Mouse (Mus musculus): ENCODE results near the gene Iqschfp.

Iqschfp gene

DNA sequence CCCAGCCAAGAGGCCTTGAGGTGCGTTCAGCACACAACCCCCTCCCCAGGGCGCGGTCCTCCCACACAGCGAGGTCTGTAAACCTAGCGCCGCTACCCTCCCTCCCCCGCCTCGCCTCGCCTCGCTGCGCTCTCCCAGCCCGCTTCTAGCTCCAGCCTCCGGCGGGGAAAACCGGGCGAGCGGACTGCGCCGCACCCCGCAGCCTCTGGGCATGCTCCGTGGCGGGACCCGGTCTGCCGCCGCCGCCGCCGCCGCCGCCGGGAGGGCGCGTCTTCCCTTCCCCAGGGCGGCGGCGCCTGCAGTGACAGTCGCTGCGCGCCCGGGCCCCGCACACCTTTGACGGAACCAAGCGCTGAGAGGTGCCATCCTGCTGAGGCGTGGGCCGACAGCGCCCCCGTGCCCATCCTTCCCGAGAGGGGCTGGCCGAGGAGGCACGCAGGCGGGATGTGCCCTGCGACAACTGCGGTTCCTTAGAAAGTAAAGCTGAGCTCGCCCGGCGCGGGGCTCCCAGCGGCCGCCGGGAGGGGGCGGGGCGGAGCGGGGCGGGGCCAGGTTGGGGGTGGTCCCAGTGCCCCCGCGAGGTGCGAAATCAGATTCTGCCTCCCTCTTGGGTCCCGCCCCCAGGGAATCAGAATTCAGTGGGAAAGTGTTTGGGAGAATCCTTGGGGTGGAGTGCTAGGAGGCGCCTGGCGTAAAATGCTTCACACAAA, 601.7 kb downstream of the Iqschfp start:
- no peak for DNase-seq (ENCODE audit: low spot score)

DNA sequence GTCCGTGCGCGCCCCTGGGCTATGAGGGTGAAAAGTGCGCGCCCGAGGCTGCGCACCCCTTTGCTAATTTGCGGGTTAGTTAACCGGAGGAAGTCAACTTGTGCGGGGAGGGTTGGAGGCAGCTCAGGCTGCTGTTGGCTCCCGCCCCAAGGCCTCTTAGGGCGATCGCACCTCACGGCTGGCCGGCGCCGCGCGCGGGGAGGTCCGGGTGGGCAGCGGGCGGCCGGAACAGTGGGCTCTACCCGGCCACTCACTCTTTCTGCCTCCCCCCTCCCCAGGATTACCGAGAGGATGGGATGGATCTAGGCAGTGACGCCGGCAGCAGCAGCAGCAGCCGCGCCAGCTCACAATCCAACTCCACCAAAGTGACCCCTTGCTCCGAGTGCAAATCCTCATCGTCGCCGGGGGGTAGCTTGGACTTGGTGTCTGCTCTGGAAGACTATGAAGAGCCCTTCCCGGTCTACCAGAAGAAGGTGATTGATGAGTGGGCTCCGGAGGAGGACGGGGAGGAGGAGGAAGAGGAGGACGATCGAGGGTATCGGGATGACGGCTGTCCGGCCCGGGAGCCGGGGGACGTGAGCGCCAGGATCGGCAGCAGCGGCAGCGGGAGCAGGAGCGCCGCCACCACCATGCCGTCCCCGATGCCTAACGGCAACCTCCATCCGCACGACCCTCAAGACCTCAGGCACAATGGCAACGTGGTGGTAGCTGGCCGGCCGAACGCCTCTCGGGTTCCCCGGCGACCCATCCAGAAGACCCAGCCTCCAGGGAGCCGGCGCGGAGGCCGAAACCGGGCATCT, 602.5 kb downstream of the Iqschfp start:
- no peak for DNase-seq (ENCODE audit: low spot score)

DNA sequence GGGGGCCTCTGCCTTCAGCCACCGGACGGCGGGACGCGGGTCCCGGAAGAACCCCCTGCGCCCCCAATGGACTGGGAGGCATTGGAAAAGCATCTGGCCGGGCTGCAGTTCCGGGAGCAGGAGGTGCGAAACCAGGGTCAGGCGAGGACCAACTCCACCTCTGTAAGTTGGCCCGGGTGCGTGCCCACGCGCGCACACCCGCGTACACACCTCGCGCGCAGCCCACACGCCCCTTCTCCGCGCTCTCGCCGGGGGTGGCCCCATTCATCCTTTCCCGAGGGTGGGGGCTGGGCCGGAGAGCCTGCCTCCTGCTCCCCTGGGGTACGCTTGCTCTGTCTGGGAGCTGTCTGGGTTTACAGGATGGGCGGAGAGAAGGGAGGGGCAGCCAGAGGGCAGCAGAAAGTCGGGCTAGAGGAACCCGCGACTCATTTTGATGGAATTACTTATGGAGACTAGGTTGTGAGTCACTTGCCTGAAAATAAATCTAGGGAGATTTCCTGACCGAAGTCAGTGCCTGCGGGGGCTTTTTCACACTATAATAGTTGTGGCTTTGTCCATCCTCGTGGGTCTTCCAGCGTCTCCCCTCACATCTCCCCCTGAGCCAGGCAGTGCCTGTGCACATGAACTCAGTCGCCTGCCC, 603.2 kb downstream of the Iqschfp start:
- no peak for DNase-seq (ENCODE audit: low spot score)

DNA sequence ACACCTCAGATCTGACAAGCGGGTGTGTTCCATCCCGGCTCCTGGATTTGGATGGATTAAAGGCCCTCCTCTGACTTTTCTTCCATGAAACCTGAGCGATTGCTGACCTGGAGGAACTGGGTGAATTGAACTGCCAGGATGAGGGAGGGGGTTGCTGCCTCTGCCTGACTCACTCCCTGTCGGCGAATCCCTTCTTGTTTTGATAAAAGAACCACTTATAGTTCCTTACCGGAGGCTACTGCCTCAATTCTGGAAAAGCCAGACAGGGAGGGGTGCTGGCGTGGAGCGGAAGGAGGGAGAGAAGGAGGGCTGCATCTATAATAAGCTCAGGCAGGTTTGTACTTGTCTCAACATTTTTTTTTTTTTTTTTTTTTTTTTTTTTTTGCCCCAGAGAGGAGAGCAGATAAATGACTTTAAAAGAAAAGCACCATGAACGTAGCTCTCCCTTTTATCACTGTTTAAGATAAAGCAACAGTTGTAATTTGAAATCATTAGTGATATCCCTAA, 603.8 kb downstream of the Iqschfp start:
- no peak for DNase-seq (ENCODE audit: low spot score)

DNA sequence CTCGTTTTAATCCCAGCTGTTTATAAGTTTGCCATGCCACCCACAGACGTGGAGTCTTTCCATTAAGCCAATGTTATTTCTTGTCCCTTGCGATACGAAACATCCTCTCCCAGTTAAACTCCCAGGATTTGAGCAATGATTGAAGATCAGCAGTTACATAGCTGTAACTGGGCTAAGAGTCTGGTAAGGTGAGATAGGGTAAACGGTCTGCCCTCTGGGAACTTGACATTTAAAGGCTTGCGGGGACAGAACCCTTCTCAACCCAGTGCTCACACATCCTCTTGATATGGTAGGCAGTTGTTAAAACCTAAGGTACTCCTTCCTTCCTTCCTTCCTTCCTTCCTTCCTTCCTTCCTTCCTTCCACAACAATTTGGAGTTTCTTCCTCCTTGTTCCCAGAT, 604.5 kb downstream of the Iqschfp start:
- DNase-seq (ENCODE audit: low spot score), result no peak

DNA sequence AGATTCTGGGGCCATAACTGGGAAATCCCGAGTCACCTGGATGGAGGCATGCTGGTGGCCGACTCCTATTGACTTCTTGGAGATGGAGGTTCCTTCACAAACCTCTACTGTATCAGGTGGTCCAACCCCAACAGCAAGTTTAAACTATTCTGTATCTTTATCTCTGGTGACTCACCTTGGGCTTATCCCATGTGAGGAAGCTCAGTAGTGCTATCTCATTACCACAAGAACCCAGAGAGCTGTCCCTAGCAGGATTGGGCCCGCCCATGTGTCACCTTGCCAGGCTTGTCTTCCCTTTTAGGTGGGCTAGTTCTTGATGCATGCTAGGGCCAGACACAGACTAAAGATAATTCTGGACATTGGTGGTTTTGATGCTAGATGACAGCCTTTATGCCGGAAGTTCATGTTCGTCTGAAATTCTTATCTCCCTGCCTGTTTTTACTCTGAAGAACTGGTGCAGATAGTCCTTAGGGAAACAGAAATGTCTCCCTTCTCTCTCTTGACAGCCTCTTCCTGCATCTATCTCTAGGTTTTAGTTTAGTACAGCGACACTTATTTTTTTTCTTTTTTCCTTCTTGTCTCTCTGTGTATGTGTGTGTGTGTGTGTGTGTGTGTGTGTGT, 607.6 kb downstream of the Iqschfp start:
- peak; percentile 55 for DNase-seq (ENCODE audit: low spot score)

DNA sequence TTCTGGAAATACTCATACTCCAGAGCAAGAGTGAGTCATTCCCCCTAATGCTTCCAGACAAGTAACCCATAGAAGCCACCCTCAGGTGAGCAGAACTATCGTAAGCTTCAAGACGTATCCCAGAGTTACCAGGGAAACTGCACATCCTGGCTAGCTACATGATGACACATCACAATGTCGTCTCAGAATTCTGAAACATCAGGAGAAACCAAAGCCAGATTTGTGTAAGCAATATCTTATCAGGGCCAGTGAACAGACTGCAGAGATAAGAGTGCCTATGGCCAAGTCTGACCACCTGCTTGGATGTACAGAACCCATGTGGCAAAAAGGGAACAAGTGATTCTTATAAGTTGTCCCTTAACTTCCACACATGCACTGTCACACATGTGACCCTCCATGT, 612.8 kb downstream of the Iqschfp start:
- DNase-seq (ENCODE audit: low spot score), result no peak

DNA sequence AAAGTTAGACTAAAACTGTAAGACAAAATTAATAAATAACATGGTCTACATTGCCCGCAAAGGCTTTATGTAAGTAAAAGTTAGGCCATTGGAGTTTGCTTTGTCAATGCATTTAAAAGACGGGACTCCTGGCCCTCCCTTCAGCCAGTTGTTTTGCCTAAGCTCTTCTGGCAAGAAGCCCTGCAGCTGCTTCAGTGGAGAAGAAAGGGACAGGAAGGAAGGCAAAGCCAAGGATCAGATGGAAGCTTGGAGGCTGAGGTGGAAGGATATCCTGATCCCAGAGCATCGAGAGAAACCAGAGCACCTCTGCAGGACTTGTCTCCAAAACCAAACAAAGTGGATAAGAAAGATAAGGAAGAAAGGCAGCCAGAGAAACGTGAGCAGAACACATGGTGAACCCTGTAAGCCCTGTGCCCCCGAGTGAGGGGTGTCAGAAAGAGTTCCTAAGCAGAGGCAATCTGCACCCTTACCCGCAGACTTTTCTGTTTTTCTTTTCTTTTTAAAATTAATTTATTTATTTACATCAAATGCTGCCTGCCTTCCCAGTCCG, 614.8 kb downstream of the Iqschfp start:
- DNase-seq (ENCODE audit: low spot score), result no peak

DNA sequence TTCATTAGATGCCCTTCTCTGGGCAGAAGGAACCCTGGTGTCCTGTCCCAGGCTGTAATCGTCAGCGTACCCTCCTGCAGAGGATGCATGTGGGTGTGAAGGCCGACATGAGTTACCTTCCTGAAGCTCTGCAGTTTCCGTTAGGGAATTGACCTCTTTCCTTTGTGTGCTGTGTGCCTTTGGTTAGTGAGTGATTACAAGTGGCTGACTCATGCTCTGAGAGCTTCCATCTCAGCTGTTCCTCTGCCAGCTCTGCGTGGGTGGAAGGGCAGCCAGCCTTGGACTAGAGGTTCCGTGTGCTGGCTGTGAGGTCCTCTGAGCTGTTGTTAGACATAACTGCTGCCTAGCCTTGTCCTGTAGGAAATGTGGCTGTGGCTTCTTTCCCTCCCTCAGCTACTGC, 616.6 kb downstream of the Iqschfp start:
- DNase-seq (ENCODE audit: low spot score), result peak; percentile 43

DNA sequence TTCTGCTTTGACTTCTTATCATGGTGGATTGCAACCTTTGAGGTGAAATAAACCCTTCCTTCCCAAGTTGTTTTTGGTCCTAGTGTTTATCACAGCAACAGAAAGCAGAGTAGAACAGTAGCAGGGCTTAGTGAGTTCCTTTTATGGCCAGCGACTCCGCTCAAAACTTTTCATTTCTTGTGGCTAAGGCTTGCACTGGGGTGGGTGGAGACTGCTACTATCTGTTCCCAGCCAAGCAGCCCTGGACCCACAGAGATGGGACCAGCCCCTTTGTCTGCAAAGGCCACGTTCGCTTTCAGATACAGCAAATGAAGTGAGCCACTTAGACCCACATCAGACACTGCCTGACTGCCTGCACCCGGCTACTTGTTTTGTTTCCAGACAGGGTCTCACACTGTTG, 618.8 kb downstream of the Iqschfp start:
- peak; percentile 63 for DNase-seq (ENCODE audit: low spot score)

DNA sequence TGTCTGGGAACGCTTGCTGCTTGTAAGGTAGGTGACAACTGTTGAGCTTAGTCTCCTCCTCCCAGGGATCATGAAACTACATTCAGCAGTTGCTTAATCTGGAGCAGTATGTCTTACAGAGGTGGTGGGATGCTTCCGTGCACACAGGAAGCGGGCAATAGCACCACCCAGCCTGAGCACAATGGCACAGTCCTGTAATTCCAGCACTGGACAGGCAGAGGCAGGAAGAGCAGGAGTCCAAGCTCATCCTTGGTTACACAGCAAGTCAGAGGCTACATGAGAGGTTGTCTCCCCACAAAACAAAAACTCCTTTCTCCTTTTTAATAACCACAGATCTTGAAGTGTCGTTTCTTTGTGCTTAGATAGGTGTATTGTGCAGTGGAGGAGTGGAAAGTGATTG, 619.7 kb downstream of the Iqschfp start:
- no peak for DNase-seq (ENCODE audit: low spot score)

DNA sequence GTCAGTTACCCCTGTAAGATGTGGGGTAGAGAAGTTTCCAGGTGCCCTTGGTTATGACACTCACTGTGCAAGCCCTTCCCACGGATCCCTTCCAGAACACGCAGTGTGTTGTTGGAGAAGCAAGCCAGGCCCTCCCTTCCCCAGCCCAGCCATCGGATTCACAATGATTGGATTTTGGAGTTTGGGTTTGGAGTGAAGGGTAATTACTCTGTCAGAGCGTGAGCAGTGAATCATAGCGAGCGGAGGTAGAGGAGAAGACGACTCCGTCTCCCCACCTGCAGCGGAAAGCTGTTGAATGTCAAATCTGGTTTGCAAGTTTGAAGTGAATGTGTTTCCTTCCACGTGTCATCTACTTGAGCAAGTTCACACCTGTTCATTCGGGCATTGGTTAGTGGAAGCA, 620.3 kb downstream of the Iqschfp start:
- no peak for DNase-seq (ENCODE audit: low spot score)

DNA sequence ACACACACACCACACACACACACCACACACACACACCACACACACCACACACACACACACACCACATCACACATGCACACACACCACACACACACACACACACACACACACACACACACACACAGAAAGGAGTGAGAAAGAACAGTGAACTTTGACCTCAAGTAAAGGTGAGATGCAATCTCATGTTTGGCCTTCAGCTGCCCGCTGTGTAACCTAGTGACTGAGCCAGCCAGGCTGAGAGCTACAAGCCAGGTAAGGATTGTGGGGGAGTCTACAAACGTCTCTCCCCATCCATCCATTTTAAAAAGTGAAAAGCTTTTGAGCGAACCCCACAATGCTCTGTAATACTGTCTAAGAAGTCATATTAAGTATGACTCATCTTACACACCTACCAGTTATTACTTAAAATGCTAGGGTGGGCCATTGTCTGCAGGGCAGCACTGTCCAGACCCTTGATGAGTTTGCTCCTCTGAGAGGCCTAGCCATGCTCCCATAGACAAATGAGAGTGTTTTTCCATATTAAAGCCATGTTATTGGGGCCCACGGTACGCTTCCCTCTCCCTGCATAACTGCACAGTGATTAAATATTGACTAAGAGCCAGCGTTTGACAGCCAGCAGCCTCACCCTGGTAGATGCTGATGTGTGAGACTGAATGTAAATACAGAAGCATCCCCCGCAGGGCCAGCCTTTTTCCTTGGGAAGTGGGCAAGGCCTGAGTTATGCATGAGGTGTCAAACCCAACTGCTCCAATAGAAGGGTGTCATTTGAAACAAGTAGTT, 621.5 kb downstream of the Iqschfp start:
- DNase-seq (ENCODE audit: low spot score), result no peak

DNA sequence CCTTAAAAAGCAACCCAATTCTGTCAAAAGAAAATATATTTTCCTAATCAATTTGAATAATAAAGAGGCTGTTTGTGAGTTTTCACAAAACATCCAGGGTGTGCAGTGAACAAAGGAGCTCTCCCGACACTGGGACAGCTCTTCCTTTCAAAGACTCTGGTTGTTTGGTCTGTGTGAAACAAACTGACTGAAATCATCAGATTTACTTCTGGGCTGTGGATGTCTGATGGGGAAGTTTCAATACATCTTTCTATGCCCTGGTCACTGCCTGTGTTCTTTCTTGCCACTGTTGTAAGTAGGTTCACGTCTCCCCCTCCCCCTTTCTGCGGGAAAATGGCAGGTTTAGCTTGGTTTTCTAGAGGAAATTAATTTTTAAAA, 622.1 kb downstream of the Iqschfp start:
- no peak for DNase-seq (ENCODE audit: low spot score)

DNA sequence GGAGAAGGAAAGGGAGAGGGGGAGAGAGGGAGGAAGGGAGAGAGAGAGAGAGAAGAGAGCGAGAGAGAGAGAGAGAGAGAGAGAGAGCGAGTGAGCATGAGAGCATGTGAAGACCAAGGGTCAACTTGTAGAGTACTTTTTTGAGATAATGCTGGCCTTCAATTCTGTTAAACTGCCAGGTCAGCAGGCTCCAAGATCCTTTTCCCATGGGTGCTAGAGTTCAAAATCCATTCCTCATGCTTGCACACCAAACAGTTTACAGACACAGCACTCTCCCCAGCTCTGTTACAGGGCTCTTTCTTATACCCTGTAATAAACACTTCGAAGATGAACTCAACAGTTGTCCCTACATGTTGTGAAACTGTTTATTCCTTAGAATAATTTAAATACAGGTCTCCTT, 622.7 kb downstream of the Iqschfp start:
- DNase-seq (ENCODE audit: low spot score), result no peak

DNA sequence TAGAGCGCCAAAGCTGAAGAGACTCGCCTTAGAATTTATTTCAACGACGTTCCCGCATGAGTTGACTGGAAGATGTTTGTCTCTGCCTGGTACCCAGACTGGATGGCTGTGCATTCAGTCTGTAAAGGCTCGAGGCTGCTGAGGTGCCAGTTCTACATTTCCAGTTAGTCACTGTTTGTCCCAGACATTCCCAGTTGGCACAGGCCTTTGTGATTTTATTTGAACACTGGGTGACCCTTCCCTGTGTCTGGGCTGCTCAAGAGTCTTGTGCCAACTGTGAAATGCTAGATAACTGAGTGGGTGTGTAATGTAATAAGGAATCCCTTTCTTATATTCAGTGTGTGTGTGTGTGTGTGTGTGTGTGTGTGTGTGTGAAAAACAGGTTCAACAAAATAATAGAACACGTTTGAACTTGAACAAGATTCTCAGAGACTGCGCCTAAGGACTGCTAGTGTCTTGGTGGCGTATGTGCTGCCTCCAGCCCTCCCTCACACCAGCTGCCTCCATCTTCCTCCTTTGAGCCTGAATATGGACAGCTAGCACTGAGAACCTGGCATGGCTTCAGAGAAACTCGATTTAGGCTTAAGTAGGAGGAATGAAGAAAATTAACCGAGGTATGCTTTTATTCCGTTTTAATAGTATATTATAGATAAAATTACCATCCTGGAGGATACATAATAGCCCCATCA, 624.5 kb downstream of the Iqschfp start:
- no peak for DNase-seq (ENCODE audit: low spot score)

DNA sequence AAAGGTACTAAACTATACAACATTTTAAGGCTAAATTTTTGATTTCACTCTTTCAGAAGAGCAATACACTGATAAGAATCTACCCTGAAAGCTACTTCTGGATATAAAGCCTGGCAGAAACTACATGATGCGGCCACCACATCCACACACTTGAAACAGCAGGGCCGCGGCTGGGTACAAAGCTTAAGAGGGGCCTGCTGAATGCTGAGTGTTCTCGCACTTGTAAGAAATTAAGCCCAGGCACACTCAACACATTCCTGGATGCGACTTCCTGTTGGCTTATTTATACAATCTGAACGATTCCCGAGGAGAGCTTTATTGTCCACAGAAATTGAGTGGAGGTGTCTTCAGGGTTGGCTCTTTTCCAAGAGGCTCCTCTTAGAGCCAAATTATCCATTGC, 625.2 kb downstream of the Iqschfp start:
- DNase-seq (ENCODE audit: low spot score), result no peak

DNA sequence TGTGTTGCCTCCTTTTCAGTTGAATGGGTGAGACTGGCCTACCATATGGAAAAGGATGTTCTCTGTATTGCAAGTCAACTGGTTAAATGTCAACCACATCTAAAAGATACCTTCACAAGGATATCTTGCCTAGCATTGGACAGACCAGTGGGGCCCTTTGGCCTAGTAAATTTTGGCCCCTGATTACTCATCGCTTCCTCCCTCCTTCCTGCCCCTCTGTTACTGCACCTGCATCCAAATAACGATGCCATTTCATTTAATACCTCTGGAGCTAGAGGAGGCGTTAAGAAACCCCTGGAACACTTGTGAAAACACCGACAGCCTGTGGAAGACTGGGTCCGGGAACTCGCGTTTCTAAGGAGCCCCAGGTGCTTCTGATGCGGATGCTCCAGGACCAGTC, 626.0 kb downstream of the Iqschfp start:
- DNase-seq (ENCODE audit: low spot score), result no peak

DNA sequence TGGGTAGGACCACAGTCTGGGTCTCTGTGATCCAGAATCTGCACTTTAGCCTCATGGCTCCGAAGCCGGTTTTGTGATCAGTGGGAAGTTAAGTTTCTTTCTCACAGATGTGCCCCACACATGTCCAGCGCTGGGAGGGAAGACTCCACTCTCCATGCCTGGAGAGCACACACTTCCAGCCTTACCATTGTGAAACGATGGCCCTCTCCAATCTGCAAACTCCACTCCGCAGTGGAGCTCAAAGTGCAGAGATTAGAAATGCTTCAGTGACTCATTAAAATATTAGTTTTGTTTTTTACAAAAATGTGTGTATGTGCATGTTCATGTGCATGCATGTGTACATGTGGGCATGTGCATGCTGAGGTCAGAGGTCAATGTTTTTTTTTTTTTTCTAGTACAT, 626.6 kb downstream of the Iqschfp start:
- no peak for DNase-seq (ENCODE audit: low spot score)

DNA sequence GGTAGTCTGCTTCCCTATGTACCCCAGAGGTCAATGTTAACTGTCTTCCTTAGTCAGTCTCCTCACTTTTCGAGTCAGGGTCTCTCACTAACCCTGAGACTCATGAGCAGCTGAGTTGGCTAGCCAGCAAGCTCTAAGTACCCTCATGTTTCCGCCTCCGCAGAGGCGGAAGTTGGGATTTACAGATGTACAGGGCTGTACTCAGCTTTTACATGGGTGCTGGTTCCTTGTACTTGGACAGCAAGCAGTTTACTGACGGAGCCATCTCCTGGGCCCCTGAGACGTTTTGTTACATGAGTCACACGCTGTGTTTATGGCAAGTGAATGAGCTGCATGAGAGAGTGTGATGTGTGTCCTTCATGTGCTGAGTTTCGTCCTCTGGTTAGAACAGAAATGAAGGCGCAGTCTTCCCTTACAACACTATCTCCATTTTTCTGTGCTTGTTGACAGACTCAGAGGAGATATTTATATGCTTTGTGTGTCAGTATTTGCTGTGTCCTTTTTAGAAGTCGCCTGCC, 633.4 kb downstream of the Iqschfp start:
- no peak for DNase-seq (ENCODE audit: low spot score)

DNA sequence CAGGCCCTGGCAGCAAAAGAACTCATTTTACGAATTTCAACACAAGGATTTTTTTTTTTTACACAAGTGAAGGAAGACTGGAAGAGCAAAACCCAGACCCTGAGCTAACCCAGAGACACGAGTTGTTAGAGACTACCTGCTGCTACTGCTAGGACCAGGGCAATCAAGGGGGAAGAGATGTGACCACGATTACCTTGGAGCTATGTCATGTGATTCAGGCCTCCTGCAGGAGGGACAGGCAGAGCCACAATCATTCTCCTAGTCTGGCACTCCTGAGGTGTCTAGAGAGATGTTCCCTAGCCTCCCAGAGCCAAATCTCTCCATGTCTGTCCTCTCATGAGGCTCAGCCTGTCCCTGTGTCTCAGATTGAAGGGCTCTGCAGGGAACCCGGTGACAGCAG, 634.4 kb downstream of the Iqschfp start:
- DNase-seq (ENCODE audit: low spot score), result no peak
